Mouse (Mus musculus): ENCODE results near the gene Cep112. TPM values are rescaled to one million over a fixed set of nuclear protein-coding genes. Genes with fewer than 3 reads are reported as not detected.
A peak's percentile ranks its signal among the peaks of the same experiment; 100 is the strongest.

Gene Cep112
- polyA plus RNA-seq, 1 experiment = 0.07 TPM

DNA sequence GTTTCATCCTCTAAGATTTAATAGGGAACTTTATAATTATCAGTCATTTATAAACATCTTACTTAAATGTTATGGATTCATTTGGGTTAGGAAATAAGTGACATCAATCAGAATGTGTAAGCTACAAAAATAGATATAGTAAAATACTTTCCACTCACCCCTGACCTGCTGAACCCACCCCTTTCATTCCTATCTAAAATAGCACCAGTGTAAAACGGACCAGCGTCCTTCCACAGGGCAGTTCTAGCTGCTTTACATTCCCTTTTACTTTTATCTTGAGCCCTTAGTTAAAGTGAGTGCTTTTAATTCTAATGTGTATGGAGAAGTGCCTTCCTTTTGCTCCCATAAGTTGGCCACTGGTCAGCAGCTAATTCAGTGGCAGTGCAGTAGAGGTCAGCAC is 230.6 kb downstream of the Cep112 start:
- Histone ChIP-seq H3K27ac (ENCODE audit: control insufficient read depth, insufficient read depth, low read length) (no peak overlapping the region), H3K27me3 (ENCODE audit: control insufficient read depth, insufficient read depth, low read length) (no peaks in the 10 kb centered on the region), H3K4me3 (ENCODE audit: control insufficient read depth, insufficient read depth, low read length) (no peak overlapping the region), H3K36me3 (ENCODE audit: control insufficient read depth, insufficient read depth, low read length) (no peaks in the 10 kb centered on the region), H3K4me1 (replicated peaks; ENCODE audit: control insufficient read depth, insufficient read depth, low read length) (no peaks in the 10 kb centered on the region)
- WGBS = 97% methylated on average over 2 of the region's 2 CpGs
- DNase-seq = no peak
- TF ChIP-seq POLR2A (IDR thresholded peaks at IDR 0.05; ENCODE audit: control insufficient read depth, extremely low read depth, insufficient read depth, low read length, poor library complexity) (no peak), CTCF (IDR thresholded peaks at IDR 0.05; ENCODE audit: borderline replicate concordance, control insufficient read depth, extremely low read depth, insufficient read depth, low read length, poor library complexity) (no peak)

DNA sequence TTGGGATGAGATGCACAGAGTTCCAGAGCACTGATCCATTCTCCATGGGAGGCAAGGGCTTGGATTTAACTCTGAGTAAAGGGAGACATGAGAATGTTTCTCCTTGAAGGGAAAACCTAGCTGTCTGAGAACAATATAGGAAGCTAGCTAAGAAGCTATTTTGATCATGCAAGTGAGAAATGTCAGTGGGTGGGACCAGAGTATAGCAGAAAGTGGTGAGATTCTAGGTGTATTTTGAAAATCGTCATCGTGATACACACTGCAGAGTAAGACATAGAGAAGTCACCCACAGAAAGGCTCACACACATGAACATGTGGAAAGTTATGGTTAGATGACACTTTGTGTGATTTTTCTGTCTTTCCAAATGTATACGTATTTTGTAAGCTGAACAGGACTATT is 257.0 kb downstream of the Cep112 start:
- 94% methylated on average over 3 of the region's 3 CpGs for WGBS

DNA sequence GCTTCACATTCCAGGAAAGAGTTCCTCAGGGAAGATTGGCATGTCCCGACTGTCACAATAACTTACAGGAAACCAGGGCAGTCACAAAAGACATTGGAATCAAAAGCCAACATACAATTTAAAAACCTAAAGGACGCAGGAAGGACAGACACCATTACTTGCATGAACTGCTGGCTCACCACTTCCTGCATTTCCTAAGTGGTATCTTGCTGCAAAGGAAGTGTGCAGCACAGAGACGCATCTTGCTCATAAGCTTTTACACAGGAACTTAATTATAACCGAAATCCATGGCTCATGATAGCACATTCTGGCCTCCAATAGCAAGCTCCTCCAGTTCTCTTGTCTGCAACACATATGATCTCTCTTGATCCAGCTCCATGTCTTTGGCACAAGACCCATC is 271.6 kb downstream of the Cep112 start:
- DNase-seq = no peak
- no peaks in the 10 kb centered on the region for H3K36me3 ChIP-seq (ENCODE audit: control insufficient read depth, insufficient read depth, low read length)
- H3K4me3 ChIP-seq (ENCODE audit: control insufficient read depth, insufficient read depth, low read length) = no peak overlapping the region
- H3K27ac ChIP-seq (ENCODE audit: control insufficient read depth, insufficient read depth, low read length) = no peak overlapping the region
- no peak for TF ChIP-seq POLR2A (IDR thresholded peaks at IDR 0.05; ENCODE audit: control insufficient read depth, extremely low read depth, insufficient read depth, low read length, poor library complexity)
- TF ChIP-seq CTCF (IDR thresholded peaks at IDR 0.05; ENCODE audit: borderline replicate concordance, control insufficient read depth, extremely low read depth, insufficient read depth, low read length, poor library complexity) = no peak
- H3K4me1 ChIP-seq (replicated peaks; ENCODE audit: control insufficient read depth, insufficient read depth, low read length) = no peaks in the 10 kb centered on the region
- H3K27me3 ChIP-seq (ENCODE audit: control insufficient read depth, insufficient read depth, low read length) = no peaks in the 10 kb centered on the region
- 5% methylated on average over 4 of the region's 4 CpGs for WGBS

More for the DNA sequence above, 257.0 kb downstream of the Cep112 start:
- Histone ChIP-seq H3K27ac (ENCODE audit: control insufficient read depth, insufficient read depth, low read length) (no peak overlapping the region), H3K4me3 (ENCODE audit: control insufficient read depth, insufficient read depth, low read length) (no peak overlapping the region), H3K4me1 (replicated peaks; ENCODE audit: control insufficient read depth, insufficient read depth, low read length) (no peaks in the 10 kb centered on the region), H3K27me3 (ENCODE audit: control insufficient read depth, insufficient read depth, low read length) (no peaks in the 10 kb centered on the region), H3K36me3 (ENCODE audit: control insufficient read depth, insufficient read depth, low read length) (no peaks in the 10 kb centered on the region)
- DNase-seq = no peak
- TF ChIP-seq CTCF (IDR thresholded peaks at IDR 0.05; ENCODE audit: borderline replicate concordance, control insufficient read depth, extremely low read depth, insufficient read depth, low read length, poor library complexity) (no peak), POLR2A (IDR thresholded peaks at IDR 0.05; ENCODE audit: control insufficient read depth, extremely low read depth, insufficient read depth, low read length, poor library complexity) (no peak)

DNA sequence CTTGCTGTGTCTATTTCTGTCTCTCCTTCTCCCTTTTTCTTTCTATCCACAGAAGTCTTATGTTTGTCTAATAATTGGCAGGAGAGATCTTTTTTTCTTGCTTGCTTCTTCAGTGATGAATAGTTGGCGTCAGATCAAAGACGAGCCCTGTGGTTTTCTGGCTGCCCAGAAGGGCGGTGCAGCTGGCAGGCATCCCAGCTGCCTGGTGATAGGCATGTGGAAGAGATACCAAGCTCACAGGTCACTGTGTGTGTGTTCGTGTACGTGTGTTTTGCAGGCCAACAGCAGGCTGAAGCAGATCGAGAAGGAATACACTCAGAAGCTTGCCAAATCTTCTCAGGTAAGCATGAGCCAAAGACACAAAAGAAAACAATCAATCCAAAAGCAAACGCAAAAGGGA is 327.3 kb downstream of the Cep112 start:
- Histone ChIP-seq H3K27me3 (ENCODE audit: control insufficient read depth, insufficient read depth, low read length) (no peaks in the 10 kb centered on the region; the same call in 1 of the 2 replicates), H3K36me3 (ENCODE audit: control insufficient read depth, insufficient read depth, low read length) (no peaks in the 10 kb centered on the region), H3K4me3 (ENCODE audit: control insufficient read depth, insufficient read depth, low read length) (no peak overlapping the region), H3K4me1 (replicated peaks; ENCODE audit: control insufficient read depth, insufficient read depth, low read length) (peaks cover 2% of the 10 kb centered on the region; the same call in 1 of the 2 replicates), H3K27ac (ENCODE audit: control insufficient read depth, insufficient read depth, low read length) (no peak overlapping the region)
- WGBS = 10% methylated on average over 7 of the region's 7 CpGs
- TF ChIP-seq CTCF (IDR thresholded peaks at IDR 0.05; ENCODE audit: borderline replicate concordance, control insufficient read depth, extremely low read depth, insufficient read depth, low read length, poor library complexity) (no peak), POLR2A (IDR thresholded peaks at IDR 0.05; ENCODE audit: control insufficient read depth, extremely low read depth, insufficient read depth, low read length, poor library complexity) (no peak)
- DNase-seq = peak; percentile 24

DNA sequence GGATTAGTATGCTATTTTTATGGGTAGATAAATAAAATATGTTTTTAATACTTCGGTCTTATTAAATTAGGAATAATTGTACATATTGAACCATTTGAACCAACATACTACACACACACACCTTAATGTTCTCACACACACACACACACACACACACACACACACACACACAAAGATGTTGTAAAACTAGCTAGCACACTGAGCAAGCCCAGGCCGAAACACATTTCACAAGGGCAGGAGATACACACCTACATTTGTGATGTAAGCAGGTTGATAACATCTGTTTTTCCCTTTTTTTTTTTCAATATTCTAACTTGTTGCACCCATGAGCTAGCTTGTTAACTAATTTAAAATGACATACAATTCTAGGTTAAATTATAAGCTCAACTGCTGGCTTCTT is 327.8 kb downstream of the Cep112 start:
- Histone ChIP-seq H3K4me1 (replicated peaks; ENCODE audit: control insufficient read depth, insufficient read depth, low read length) (peaks cover 2% of the 10 kb centered on the region; the same call in 1 of the 2 replicates), H3K27ac (ENCODE audit: control insufficient read depth, insufficient read depth, low read length) (no peak overlapping the region), H3K4me3 (ENCODE audit: control insufficient read depth, insufficient read depth, low read length) (no peak overlapping the region), H3K36me3 (ENCODE audit: control insufficient read depth, insufficient read depth, low read length) (no peaks in the 10 kb centered on the region), H3K27me3 (ENCODE audit: control insufficient read depth, insufficient read depth, low read length) (no peaks in the 10 kb centered on the region; the same call in 1 of the 2 replicates)
- WGBS = 92% methylated on average over 2 of the region's 2 CpGs
- DNase-seq = no peak
- no peak for TF ChIP-seq CTCF (IDR thresholded peaks at IDR 0.05; ENCODE audit: borderline replicate concordance, control insufficient read depth, extremely low read depth, insufficient read depth, low read length, poor library complexity)
- no peak for TF ChIP-seq POLR2A (IDR thresholded peaks at IDR 0.05; ENCODE audit: control insufficient read depth, extremely low read depth, insufficient read depth, low read length, poor library complexity)

DNA sequence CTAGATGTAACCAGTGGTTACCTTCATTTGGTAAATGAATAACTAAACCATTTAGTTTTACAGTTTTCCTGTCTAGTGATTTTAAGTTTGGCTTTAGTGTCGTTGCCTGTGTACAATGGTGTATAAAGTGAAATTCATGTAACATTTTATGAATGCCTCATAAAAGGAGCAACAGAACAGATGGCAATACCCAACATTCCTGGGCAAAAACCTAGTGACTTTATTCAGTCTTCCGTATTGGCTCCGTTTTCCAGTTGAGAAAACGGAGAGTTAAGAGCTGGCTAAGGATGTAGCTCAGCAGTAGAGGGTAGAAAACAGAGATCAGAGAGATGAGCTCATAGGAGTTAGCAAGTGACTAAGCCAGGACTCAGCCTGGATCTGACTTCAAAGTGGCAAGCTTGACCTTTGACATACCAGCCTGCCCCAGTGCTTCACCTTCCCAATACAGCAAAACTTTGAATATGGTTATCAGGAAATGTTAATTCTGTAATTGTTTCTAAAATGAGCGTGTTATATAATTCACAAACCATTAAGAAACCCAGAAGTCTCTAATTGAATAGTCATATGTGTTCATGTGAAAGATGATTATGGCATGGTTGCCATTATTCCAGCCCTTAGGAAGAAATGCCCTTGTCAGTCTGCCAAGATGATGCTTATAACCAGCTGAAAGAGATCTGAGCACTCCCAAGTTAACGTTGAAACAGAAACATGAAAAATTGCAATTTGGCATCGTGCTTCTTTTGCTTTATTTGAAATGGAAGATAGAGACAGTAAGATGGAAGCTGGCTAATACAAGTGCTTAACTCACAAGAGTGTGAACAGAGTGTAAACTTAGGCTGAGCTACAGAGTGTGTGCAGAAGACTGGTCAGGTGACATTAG is 328.6 kb downstream of the Cep112 start:
- Histone ChIP-seq H3K36me3 (ENCODE audit: control insufficient read depth, insufficient read depth, low read length) (no peaks in the 10 kb centered on the region), H3K27me3 (ENCODE audit: control insufficient read depth, insufficient read depth, low read length) (no peaks in the 10 kb centered on the region; the same call in 1 of the 2 replicates), H3K4me3 (ENCODE audit: control insufficient read depth, insufficient read depth, low read length) (no peak overlapping the region), H3K4me1 (replicated peaks; ENCODE audit: control insufficient read depth, insufficient read depth, low read length) (peaks cover 2% of the 10 kb centered on the region; the same call in 1 of the 2 replicates), H3K27ac (ENCODE audit: control insufficient read depth, insufficient read depth, low read length) (no peak overlapping the region)
- no peak for TF ChIP-seq POLR2A (IDR thresholded peaks at IDR 0.05; ENCODE audit: control insufficient read depth, extremely low read depth, insufficient read depth, low read length, poor library complexity)
- no peak for DNase-seq
- 95% methylated on average over 7 of the region's 7 CpGs for WGBS
